Mouse (Mus musculus) layer of hippocampus, adult 2 months (tissue): ENCODE data around the gene Reep3. TPM values are rescaled to one million over a fixed set of nuclear protein-coding genes. Genes with fewer than 3 reads are reported as not detected.

Source experiments
- DNase-seq, 2 experiments: peaks; one replicate each; pipeline ENCODE4 v3.0.0; 2022; ENCODE audit warnings: low spot score in 2 of 2
- H3K27ac ChIP-seq: fragments of 200-600 bp; 2 replicates; pipeline ENCODE4 v1.8.1; 2022
- H3K4me3 ChIP-seq: fragments of 200-600 bp; 2 replicates; pipeline ENCODE4 v1.8.1; 2022; ENCODE audit warnings: mild to moderate bottlenecking
- CTCF ChIP-seq: fragments of 200-600 bp; conservative IDR thresholded peaks from 2 replicates; pipeline ENCODE4 v1.8.1; 2022; ENCODE audit warnings: antibody characterized with exemption, mild to moderate bottlenecking, moderate library complexity
- total RNA-seq, 2 experiments: library from RNA; stranded (reverse); gene quantifications; 2 replicates each; pipeline ENCODE4 v1.2.3; 2021

Reep3 gene
- total RNA-seq, 2 experiments from 2014 or later = 18.3 to 21.9 TPM

DNA sequence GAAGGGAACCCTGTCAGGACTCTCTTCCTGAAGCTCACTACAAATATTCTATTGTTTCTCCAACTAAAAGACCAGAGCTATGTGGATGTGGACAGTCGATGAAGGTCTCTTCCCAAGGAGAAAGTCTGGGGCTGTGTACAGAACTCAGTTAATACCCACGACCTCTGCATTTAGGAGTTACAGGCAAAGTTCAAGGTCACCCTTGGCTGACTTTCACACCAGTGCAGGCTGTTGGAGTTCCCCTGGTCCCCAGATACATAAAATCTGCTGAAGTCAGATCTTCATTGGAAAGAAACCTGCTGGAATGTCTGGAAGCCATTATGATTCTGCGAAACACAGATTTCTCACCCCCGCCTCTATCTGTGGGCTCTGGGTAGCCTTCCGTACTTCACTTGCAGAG lies 45.3 kb downstream of the Reep3 start:
- no peak overlapping the region for H3K4me3 ChIP-seq
- H3K27ac ChIP-seq = peak overlapping the region; percentile 82
- DNase-seq = no peak
- TF ChIP-seq CTCF = no peak

DNA sequence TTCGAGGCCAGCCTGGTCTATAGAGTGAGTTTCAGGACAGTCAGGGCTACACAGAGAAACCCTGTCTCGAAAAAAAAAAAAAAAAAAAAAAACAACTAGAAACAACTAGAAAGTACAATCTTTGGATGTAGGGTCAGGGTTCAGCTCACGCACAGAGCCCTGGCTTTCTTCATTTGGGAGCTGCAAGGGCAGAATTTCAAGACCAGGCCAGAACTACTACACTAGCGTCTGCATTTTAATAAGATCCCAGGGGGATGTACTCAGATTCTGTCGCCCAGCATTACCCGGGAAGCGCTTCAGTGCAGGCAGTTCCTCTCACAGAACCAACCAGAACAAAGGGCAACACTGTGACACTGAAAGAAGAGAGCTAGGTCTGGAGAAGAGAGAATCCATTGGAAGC lies 46.0 kb downstream of the Reep3 start:
- DNase-seq = no peak
- TF ChIP-seq CTCF = no peak
- H3K4me3 ChIP-seq = no peak overlapping the region
- H3K27ac ChIP-seq = peak overlapping the region; percentile 82

DNA sequence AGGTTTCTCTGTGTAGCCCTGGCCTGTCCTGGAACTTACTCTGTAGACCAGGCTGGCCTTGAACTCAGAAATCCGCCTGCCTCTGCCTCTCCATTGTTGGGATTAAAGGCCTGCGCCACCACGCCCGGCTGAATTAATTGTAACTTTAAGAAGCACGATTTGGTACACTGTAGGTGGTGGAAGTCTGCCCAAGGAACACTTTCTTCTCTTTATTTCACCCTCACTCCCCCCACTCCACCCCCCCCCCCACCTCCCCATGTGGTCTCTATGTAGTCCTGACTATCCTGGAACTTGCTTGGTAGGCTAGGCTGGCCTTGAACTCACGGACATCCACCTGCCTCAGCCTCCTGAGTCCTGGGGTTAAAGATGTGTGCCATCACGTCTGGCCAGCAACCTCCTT lies 47.1 kb downstream of the Reep3 start:
- Histone ChIP-seq H3K27ac (no peak overlapping the region), H3K4me3 (no peak overlapping the region)
- no peak for TF ChIP-seq CTCF
- DNase-seq = no peak

DNA sequence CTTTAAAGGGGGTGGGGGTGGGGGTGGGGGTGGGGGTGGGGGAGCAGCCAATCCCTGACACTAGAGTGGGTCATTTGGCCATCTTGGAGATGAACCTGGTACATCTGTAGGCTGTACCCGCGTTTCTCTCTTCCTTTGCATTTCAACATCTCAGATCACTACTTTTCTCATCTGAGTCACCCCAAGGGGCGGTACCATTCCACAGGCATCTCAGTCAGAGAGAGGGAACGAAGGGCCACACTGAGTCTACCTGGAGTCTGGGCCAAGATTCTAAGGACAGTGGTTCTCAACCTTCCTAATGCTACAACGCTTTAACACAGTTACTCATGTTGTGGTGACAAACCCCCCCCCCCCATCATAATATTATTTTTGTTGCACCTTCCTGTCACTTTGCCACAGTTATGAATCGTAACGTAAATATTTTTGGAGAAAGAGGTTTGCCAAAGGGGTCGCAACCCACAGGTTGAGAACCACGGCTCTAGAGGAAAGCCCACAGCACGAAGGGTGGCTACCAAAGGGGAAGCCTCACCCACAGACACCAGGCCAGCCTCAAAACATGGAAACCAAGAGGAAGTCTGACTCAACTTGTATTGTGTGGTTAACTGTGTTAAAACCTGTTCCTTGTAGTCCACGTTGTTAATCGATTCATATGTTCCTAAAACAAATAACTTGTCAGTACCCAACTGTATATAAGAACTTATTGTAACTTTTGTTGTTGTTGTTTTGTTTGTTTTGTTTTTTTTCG lies 47.7 kb downstream of the Reep3 start:
- H3K27ac ChIP-seq = 0 out of 2 replicates have a peak overlapping the region, but pooled peaks have one; percentile 21
- no peak for TF ChIP-seq CTCF
- no peak overlapping the region for H3K4me3 ChIP-seq
- DNase-seq = no peak

DNA sequence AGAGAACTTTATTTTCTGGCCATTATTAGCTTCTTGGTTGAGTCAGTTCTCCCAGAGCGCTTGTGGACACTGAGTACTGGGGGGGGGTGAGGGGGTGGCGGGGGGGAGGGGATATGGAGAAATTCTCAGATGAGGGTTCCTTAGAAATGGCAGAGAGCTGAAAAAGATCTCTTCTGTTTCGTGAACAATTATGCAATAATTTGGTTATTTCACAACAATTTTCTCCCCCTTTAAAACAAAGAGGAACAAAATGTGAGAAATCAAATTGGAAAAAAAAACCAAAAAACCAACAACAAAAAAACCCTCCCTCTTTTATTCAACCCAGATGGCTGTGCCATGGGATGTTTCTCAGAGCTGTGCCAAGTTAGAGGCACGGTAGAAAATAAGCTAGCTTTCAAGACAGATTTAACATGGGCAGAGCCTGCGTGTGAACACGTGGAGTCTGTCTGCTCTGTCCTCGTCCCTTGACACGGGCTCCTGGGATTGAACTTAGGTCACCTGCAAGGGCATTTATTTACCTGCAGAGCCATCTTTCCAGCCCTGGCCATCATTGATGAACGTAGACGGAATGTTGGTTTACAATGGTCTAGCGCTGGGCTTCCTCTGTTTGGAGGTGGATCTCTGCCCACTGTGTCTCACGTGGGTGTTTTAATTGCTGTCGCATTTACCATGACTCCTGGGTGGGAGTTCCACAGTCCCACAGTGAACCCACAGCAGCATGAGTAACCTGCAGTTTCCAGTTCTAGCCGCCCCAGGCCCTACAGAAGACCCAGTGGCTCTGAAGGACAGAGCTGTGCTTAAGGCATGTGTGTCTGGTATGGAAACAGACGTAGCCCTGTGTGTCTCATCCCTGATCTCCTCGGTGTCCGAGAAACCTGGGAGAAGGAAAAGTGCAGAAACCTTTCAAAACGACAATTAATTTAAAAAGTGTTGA lies 48.8 kb downstream of the Reep3 start:
- peak; percentile 34 to 53 for DNase-seq
- peak overlapping the region; percentile 85 for H3K27ac ChIP-seq
- no peak for TF ChIP-seq CTCF
- no peak overlapping the region for H3K4me3 ChIP-seq

DNA sequence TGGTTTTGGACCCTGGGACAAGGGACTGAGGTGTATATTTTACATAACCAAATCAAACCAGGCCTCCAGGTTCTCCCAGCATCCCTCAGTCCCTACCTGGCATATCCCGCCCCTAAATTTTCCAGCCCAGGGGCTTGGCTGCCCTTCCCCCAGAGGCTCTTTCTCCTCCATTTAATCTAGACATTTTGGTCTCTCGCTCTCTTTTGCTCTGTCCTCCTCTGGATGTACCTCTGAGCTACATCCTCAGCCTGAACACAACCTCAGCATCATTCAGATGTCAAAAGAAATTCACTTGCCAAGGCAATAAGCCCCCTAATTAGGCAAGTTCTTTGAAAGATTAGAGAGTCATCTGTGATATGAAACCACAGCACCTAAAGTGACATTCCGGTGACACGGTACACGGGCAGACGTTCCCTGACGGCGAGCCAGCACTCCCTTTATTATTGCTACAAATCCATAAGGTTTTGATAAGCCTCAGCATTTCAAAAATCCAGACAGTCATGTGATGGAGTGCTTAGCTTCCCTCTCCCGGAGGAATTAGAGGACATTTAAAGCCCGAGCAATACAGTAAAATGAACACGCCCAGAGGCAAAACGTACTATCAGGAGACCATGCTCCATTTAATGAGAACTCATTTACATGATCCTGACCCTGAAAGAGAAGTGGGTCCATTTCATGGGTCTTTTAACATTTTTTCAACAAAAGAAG lies 51.4 kb downstream of the Reep3 start:
- DNase-seq = no peak
- no peak for TF ChIP-seq CTCF
- H3K27ac ChIP-seq = peak overlapping the region; percentile 85
- H3K4me3 ChIP-seq = no peak overlapping the region

DNA sequence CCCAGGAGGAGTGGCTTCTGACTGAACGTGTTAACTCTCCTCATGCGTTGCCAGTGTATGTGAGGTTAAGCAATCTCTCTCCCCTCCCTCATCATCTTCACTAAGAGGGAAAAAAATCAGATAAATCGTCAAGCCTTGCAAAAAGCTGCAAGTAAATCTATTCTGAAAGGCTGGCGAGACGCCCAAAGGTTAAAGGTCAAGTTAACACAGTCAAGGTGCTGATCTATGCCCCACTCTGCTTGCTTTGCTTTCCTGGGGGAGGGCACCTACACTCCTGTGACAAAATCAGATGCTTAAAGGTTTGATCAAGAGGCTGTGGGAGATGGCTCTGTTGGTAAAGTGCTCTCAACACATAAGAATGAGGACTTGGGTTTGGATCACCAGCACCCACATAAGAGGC lies 52.4 kb downstream of the Reep3 start:
- no peak overlapping the region for H3K4me3 ChIP-seq
- TF ChIP-seq CTCF = no peak
- no peak overlapping the region for H3K27ac ChIP-seq
- no peak for DNase-seq

DNA sequence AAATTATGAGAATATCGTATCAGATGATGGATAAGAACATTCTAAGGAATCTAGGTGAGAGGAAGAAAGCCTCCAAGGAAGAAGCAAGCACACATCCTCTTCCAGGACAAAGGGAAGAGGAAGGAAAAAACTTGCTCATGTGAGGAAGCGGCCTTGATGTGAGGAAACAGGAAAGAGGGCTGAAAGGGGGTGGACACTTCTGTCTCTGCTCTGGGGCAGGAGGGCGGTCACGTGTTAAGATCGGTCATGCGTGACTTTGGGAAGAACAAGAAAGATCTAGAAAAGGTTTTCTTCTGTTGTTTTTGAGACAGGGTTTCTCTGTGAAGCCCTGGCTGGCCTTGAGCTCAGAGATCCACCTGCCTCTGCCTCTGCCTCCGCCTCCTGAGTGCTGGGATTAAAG lies 53.5 kb downstream of the Reep3 start:
- H3K27ac ChIP-seq = no peak overlapping the region
- no peak for TF ChIP-seq CTCF
- no peak overlapping the region for H3K4me3 ChIP-seq
- DNase-seq = no peak

DNA sequence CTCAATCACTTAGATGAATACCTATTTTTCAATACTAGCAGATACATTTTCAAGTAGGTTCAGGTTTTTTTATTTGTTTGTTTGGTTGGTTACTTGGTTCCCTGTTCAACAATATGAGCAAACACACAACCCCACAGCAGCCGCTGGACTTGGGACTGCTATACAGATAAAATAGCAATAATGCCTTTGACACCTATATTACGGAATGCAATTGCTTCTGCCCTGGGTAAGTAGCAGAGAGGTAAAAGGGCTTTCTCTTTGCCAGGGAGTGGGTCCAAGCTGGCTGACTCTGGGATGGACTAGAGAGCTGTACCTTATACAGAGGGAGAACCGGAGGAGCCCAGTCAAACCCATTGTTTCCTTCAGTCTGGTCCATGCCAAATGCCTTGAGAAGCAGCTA lies 56.3 kb downstream of the Reep3 start:
- DNase-seq = no peak
- TF ChIP-seq CTCF = no peak
- Histone ChIP-seq H3K4me3 (no peak overlapping the region), H3K27ac (no peak overlapping the region)

DNA sequence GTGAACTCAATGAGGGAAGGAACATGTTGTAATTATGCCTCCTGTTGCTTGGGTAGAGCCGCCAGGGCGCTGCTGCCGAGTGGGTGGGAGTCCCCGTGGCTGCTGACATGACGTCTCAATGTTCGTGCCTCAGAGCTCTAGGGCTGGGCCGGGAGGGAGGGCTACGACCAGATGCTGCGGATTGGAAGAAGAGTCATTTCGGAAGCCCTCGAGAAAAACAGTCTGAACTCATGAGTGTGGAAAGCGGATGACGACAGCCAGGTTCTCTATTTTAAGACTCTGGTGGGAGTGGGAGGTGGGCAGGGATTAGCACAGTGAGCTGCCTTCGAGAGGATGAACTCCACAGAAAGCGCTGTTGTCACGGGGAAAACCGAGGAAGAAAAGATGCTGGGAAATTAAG lies 57.7 kb downstream of the Reep3 start:
- H3K27ac ChIP-seq = peak overlapping the region; percentile 78
- no peak overlapping the region for H3K4me3 ChIP-seq
- TF ChIP-seq CTCF = no peak
- peak; percentile 51 to 69 for DNase-seq

DNA sequence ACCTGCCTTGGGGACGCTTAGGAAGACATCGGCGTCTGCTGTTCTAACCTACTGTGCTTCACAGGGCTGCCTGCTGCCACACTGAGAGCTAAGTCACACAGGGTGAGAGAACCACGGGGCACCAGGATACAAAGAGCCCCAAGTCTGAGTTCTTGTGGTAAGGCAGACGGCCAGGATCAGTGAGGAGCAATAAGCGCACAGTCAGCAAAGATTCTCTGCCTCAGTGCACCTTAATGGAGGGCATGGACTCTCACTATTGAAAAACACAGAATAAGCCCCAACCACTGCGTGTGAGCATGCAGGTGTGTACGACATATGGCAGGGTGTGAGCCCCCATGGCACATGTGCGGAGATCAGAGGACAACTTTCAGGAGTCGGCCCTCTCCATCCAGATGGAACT lies 60.2 kb downstream of the Reep3 start:
- no peak for DNase-seq
- Histone ChIP-seq H3K4me3 (no peak overlapping the region), H3K27ac (no peak overlapping the region)
- TF ChIP-seq CTCF = no peak

DNA sequence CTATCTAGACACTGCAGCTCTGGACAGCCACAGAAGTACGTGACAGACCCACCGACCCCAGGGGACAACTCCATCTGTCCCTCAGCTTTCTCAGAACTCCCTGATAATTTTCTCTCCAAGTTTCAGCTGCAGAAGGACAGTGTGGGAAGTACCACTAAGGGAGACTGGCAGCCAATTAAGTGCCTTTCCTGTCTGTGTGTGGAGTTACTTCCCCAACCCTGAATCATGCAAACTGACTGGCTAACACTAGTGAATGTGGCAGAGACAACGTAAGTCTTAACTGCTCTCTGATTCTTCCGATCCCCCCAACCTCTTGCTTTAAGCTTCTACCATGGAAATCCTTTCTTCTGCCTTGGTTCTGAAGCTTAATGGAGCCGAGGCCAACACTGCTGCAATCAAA lies 60.6 kb downstream of the Reep3 start:
- TF ChIP-seq CTCF = no peak
- no peak for DNase-seq
- Histone ChIP-seq H3K27ac (no peak overlapping the region), H3K4me3 (no peak overlapping the region)

DNA sequence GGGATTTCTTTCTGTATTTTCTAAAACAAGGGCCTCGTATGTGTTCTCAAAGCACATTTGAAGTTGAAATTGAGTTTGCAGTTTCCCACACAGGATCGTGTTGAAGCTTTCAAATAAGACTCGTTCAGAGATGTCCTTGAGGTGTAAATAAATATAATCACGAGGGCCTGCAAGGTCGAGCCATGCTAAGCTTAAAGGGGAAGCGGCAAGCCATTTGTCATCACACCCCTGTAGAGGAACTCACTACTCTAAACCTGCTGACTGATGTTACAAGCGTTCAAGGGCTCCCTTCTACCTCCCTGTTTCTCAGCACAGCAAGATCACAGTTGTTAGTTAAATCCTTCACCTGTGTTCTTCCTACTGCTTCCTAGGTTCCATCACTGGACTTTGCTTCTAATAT lies 65.6 kb downstream of the Reep3 start:
- no peak for TF ChIP-seq CTCF
- Histone ChIP-seq H3K4me3 (no peak overlapping the region), H3K27ac (no peak overlapping the region)

More for the DNA sequence above, 65.6 kb downstream of the Reep3 start:
- no peak for DNase-seq
